23 mouse cellular contexts compared by ENCODE assay signal in the genomic region with DNA sequence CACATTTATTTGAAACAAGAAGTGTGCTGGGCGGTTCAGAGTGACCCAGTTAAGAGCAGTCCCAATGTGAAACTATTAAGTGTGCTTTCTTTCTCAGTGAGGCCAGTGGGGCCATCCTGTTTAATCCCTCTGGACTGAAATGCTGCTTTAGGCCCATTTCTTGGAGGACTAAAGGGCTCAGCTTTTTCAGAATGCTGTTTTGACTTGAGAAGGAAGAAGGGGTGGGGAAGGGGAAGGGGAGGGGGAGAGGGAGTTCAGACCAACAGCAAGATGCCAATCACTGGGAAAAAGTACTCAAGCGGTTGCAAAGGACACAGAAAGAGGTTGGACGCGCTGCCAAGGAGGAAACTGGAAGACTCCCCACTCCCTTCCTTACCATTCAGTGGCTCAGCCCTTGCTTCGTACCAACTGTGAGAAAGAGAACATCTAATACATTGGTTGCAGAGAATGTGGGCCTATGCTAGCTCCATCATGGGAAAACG.
DNase-seq lines count a peak whose midpoint lies in the region; ATAC-seq and TF ChIP-seq lines count a peak whose summit lies in the region.
"Had no signal": no experiment of that assay in that cellular context is flagged by ENCODE, and none has a peak within 500 bp of the region (broad histone marks: within the 10 kb centered on the region; RNA-seq: fewer than 3 reads in every experiment).

No protein-coding gene starts in this region.

- H3K4me3 ChIP-seq in gastrocnemius, adult 2 months: no peak overlapping the region
- H3K4me3 ChIP-seq in left cerebral cortex, adult 2 months: no peak overlapping the region
- H3K4me3 ChIP-seq in bone marrow macrophage, adult 2 months (ENCODE audit: insufficient read depth, low read length): no peak overlapping the region
- H3K4me3 ChIP-seq in embryonic facial prominence, embryonic 10.5 days: no peak overlapping the region
- no peak overlapping the region for H3K4me3 ChIP-seq in neural tube, embryonic 15.5 days (replicated peaks)
- H3K4me3 ChIP-seq: heart, embryonic 15.5 days; hindbrain, embryonic 15.5 days; limb, embryonic 12.5 days; midbrain, embryonic 12.5 days had no signal

- peak overlapping the region; percentile 51 for H3K27ac ChIP-seq in gastrocnemius, adult 2 months
- peak overlapping the region; percentile 64; the same call in 1 of the 2 replicates for H3K27ac ChIP-seq in left cerebral cortex, adult 2 months
- peak overlapping the region; percentile 93 for H3K27ac ChIP-seq in bone marrow macrophage, adult 2 months (ENCODE audit: insufficient read depth, low read depth, low read length)
- H3K27ac ChIP-seq in embryonic facial prominence, embryonic 10.5 days (replicated peaks): 0 out of 2 replicates have a peak overlapping the region, but pooled peaks have one; percentile 20
- H3K27ac ChIP-seq in neural tube, embryonic 15.5 days (replicated peaks): no peak overlapping the region
- H3K27ac ChIP-seq: heart, embryonic 15.5 days; hindbrain, embryonic 15.5 days; kidney, postnatal 0 days; limb, embryonic 12.5 days; midbrain, embryonic 12.5 days; stomach, postnatal 0 days had no signal

- H3K4me1 ChIP-seq in bone marrow macrophage, adult 2 months (ENCODE audit: control insufficient read depth, insufficient read depth, low read length): peaks cover 38% of the 10 kb centered on the region
- peaks cover 8% of the 10 kb centered on the region for H3K4me1 ChIP-seq in embryonic facial prominence, embryonic 10.5 days
- no peaks in the 10 kb centered on the region for H3K4me1 ChIP-seq in neural tube, embryonic 15.5 days
- H3K4me1 ChIP-seq: hindbrain, embryonic 15.5 days; limb, embryonic 12.5 days had no signal

- H3K36me3 ChIP-seq in embryonic facial prominence, embryonic 10.5 days (replicated peaks): no peaks in the 10 kb centered on the region
- H3K36me3 ChIP-seq in neural tube, embryonic 15.5 days: no peaks in the 10 kb centered on the region
- H3K36me3 ChIP-seq: heart, embryonic 15.5 days; hindbrain, embryonic 15.5 days; limb, embryonic 12.5 days; midbrain, embryonic 12.5 days had no signal

- TF ChIP-seq POLR2A in bone marrow macrophage, adult 2 months (IDR thresholded peaks at IDR 0.05; ENCODE audit: borderline replicate concordance, low read depth, low read length): no peak

- DNase-seq in gastrocnemius, adult 2 months: no peak
- no peak for DNase-seq in gastrocnemius, adult 8-10 months (ENCODE audit: low spot score in 2 of 2)
- DNase-seq in left cerebral cortex, adult 2 months (ENCODE audit: extremely low spot score in 1 of 2, low spot score in 2 of 2): peak in 1 of 2 experiments; percentile 15
- DNase-seq in left cerebral cortex, postnatal 36 days (ENCODE audit: low spot score in 2 of 2): no peak
- peak; percentile 17 for DNase-seq in embryonic facial prominence, embryonic 10.5 days (ENCODE audit: low spot score)
- DNase-seq: adrenal gland, adult 2 months; cerebellum, adult 2 months; cerebellum, postnatal 25 days; kidney, adult 2 months; liver, postnatal 0 days; retina, postnatal 1 day had no signal

- intact Hi-C loops in gastrocnemius, adult 2 months (cut with DNase I): no loop called here
- intact Hi-C loops in left cerebral cortex, adult 2 months (cut with DNase I): no loop called here
- intact Hi-C loops in left cerebral cortex, postnatal 36 days (cut with DNase I): no loop called here

- H3K27me3 ChIP-seq in embryonic facial prominence, embryonic 10.5 days (replicated peaks; ENCODE audit: low read depth, poor library complexity, severe bottlenecking): no peaks in the 10 kb centered on the region
- no peaks in the 10 kb centered on the region for H3K27me3 ChIP-seq in neural tube, embryonic 15.5 days (replicated peaks)
- H3K27me3 ChIP-seq: heart, embryonic 15.5 days; hindbrain, embryonic 15.5 days; limb, embryonic 12.5 days; midbrain, embryonic 12.5 days; Patski had no signal

- WGBS in embryonic facial prominence, embryonic 10.5 days: 57% methylated on average over 6 of the region's 6 CpGs
- WGBS in neural tube, embryonic 15.5 days: 83% methylated on average over 6 of the region's 6 CpGs

- TF ChIP-seq CTCF in gastrocnemius, adult 2 months (IDR thresholded peaks at IDR 0.05): no peak
- no peak for TF ChIP-seq CTCF in left cerebral cortex, adult 2 months (IDR thresholded peaks at IDR 0.05)
- no peak for TF ChIP-seq CTCF in bone marrow macrophage, adult 2 months (IDR thresholded peaks at IDR 0.05; ENCODE audit: low read depth, low read length)

- H3K9me3 ChIP-seq in embryonic facial prominence, embryonic 10.5 days: no peaks in the 10 kb centered on the region
- no peaks in the 10 kb centered on the region for H3K9me3 ChIP-seq in neural tube, embryonic 15.5 days (replicated peaks)
- H3K9me3 ChIP-seq: heart, embryonic 15.5 days; hindbrain, embryonic 15.5 days; limb, embryonic 12.5 days; midbrain, embryonic 12.5 days had no signal

- H3K9ac ChIP-seq in neural tube, embryonic 15.5 days (replicated peaks): no peak overlapping the region
- H3K9ac ChIP-seq: heart, embryonic 15.5 days; hindbrain, embryonic 15.5 days; limb, embryonic 12.5 days; liver, postnatal 0 days; midbrain, embryonic 12.5 days had no signal

- no peak overlapping the region for H3K4me2 ChIP-seq in neural tube, embryonic 15.5 days
- H3K4me2 ChIP-seq: heart, embryonic 15.5 days; hindbrain, embryonic 15.5 days; limb, embryonic 12.5 days; liver, embryonic 11.5 days; midbrain, embryonic 12.5 days had no signal

- no peak for ATAC-seq in neural tube, embryonic 15.5 days (ENCODE audit: low FRiP score)
- ATAC-seq: forebrain, embryonic 16.5 days; liver, postnatal 0 days; lung, postnatal 0 days; Patski had no signal
